Mouse (Mus musculus) left cerebral cortex, adult 2 months (tissue): ENCODE measurements around the gene Rpl37a. TPM values are rescaled to one million over a fixed set of nuclear protein-coding genes. Genes with fewer than 3 reads are reported as not detected.

Experiments
- DNase-seq, 2 experiments: peaks; one replicate each; pipeline ENCODE4 v3.0.0; 2021 to 2022; ENCODE audit warnings: low spot score in 2 of 2, mixed read lengths in 1 of 2; ENCODE audit errors: extremely low spot score in 1 of 2
- H3K27ac ChIP-seq: fragments of 200-600 bp; 2 replicates; pipeline ENCODE4 v1.8.1; 2022
- H3K4me3 ChIP-seq: fragments of 200-600 bp; 2 replicates; pipeline ENCODE4 v1.8.1; 2022
- CTCF ChIP-seq: fragments of 200-600 bp; IDR thresholded peaks from 2 replicates; pipeline ENCODE4 v1.8.1; 2022; ENCODE audit warnings: antibody characterized with exemption, mild to moderate bottlenecking, moderate library complexity
- intact Hi-C: fragments of 180-260 bp; cut with DNase I; formaldehyde crosslinking; loops from one replicate; pipeline ENCODE4 v1.15.1; 2025
- total RNA-seq, 2 experiments: library from RNA; stranded (reverse); gene quantifications; 2 replicates each; pipeline ENCODE4 v1.2.3; 2021

Gene Rpl37a
- total RNA-seq, 2 experiments from 2014 or later: 546 to 562 TPM

- intact Hi-C loops: loop anchor here (1.0 to 10.0 kb wide), 4 partner anchors 108 to 1110 kb away; partner anchors contain the start of gene Igfbp2
- Histone ChIP-seq H3K27ac (no peak overlapping the region), H3K4me3 (no peak overlapping the region)
- DNase-seq: peak; percentile 71 to 72
- TF ChIP-seq CTCF: peak; percentile 98
Observed at GRCm38 (mm10) chr1:72716926-72717325, 5.8 kb downstream of the Rpl37a start.

- Histone ChIP-seq H3K27ac (no peak overlapping the region), H3K4me3 (no peak overlapping the region)
- no peak for TF ChIP-seq CTCF
- intact Hi-C loops: loop anchor here (1.0 to 10.0 kb wide), 4 partner anchors 107 to 1109 kb away; partner anchors contain the start of gene Igfbp2
- DNase-seq: no peak
Observed at GRCm38 (mm10) chr1:72717540-72717939, 6.5 kb downstream of the Rpl37a start.

- intact Hi-C loops: loop anchor here (5.0 to 10.0 kb wide), 2 partner anchors 106 to 898 kb away; partner anchors contain the start of gene Igfbp2
- peak; percentile 74 for TF ChIP-seq CTCF
- Histone ChIP-seq H3K4me3 (no peak overlapping the region), H3K27ac (no peak overlapping the region)
- DNase-seq: peak; percentile 59 to 64
Observed at GRCm38 (mm10) chr1:72718846-72719245, 7.8 kb downstream of the Rpl37a start.

GRCm38 (mm10) chr1:72720115-72720725 lies 9.1 kb downstream of the Rpl37a start:
- intact Hi-C loops: no loop called here
- DNase-seq: no peak
- no peak for TF ChIP-seq CTCF
- Histone ChIP-seq H3K4me3 (no peak overlapping the region), H3K27ac (no peak overlapping the region)

- intact Hi-C loops: no loop called here
- DNase-seq: no peak
- no peak overlapping the region for H3K4me3 ChIP-seq
- no peak for TF ChIP-seq CTCF
- H3K27ac ChIP-seq: no peak overlapping the region
Observed at GRCm38 (mm10) chr1:72722646-72723045, 11.6 kb downstream of the Rpl37a start.

- H3K4me3 ChIP-seq: no peak overlapping the region
- intact Hi-C loops: no loop called here
- DNase-seq: no peak
- no peak overlapping the region for H3K27ac ChIP-seq
- TF ChIP-seq CTCF: no peak
Observed at GRCm38 (mm10) chr1:72724354-72724753, 13.3 kb downstream of the Rpl37a start.

- no peak for DNase-seq
- no peak overlapping the region for H3K27ac ChIP-seq
- TF ChIP-seq CTCF: no peak
- H3K4me3 ChIP-seq: no peak overlapping the region
- intact Hi-C loops: no loop called here
Observed at GRCm38 (mm10) chr1:72725941-72726340, 14.9 kb downstream of the Rpl37a start.

GRCm38 (mm10) chr1:72728781-72729180 lies 17.7 kb downstream of the Rpl37a start:
- no peak overlapping the region for H3K27ac ChIP-seq
- intact Hi-C loops: no loop called here
- no peak for DNase-seq
- TF ChIP-seq CTCF: no peak
- H3K4me3 ChIP-seq: no peak overlapping the region

- intact Hi-C loops: no loop called here
- no peak for TF ChIP-seq CTCF
- DNase-seq: no peak
- H3K27ac ChIP-seq: no peak overlapping the region
- no peak overlapping the region for H3K4me3 ChIP-seq
Observed at GRCm38 (mm10) chr1:72730126-72730525, 19.0 kb downstream of the Rpl37a start.

- no peak for TF ChIP-seq CTCF
- Histone ChIP-seq H3K4me3 (no peak overlapping the region), H3K27ac (no peak overlapping the region)
- no peak for DNase-seq
- intact Hi-C loops: no loop called here
Observed at GRCm38 (mm10) chr1:72733191-72733691, 22.2 kb downstream of the Rpl37a start.

GRCm38 (mm10) chr1:72736397-72737125 lies 25.5 kb downstream of the Rpl37a start:
- no peak for DNase-seq
- intact Hi-C loops: no loop called here
- no peak for TF ChIP-seq CTCF
- H3K4me3 ChIP-seq: no peak overlapping the region
- no peak overlapping the region for H3K27ac ChIP-seq

- Histone ChIP-seq H3K27ac (no peak overlapping the region), H3K4me3 (no peak overlapping the region)
- intact Hi-C loops: no loop called here
- TF ChIP-seq CTCF: no peak
- no peak for DNase-seq
Observed at GRCm38 (mm10) chr1:72738946-72739680, 28.0 kb downstream of the Rpl37a start.
